Mouse (Mus musculus) hindbrain, embryonic 13.5 days (tissue): Measurements from ENCODE around the gene Sgsm1. TPM values are rescaled to one million over a fixed set of nuclear protein-coding genes. Genes with fewer than 3 reads are reported as not detected.

Experiments used
- ATAC-seq: fragments of 200-750 bp; cut with Nextera tagmentation; 2 replicates; pipeline ENCODE4 v1.8.0; 2017; ENCODE audit warnings: moderate TSS enrichment; ENCODE audit not compliant: low FRiP score
- H3K27ac ChIP-seq: fragments of 300-500 bp; sonication (generic); 2 replicates; pipeline ENCODE4 v1.5.1; 2015; ENCODE audit warnings: inconsistent platforms, mild to moderate bottlenecking, moderate library complexity
- H3K27me3 ChIP-seq: fragments of 300-500 bp; sonication (generic); 2 replicates; pipeline ENCODE4 v1.6.1; 2015; ENCODE audit warnings: mild to moderate bottlenecking, inconsistent platforms
- H3K36me3 ChIP-seq: fragments of 300-500 bp; sonication (generic); 2 replicates; pipeline ENCODE4 v1.6.1; 2015; ENCODE audit warnings: mild to moderate bottlenecking, inconsistent platforms
- H3K4me1 ChIP-seq: fragments of 300-500 bp; sonication (generic); replicated peaks from 2 replicates; pipeline ENCODE4 v1.6.1; 2015; ENCODE audit warnings: inconsistent platforms
- H3K4me2 ChIP-seq: fragments of 300-500 bp; sonication (generic); 2 replicates; pipeline ENCODE4 v1.6.1; 2015; ENCODE audit warnings: inconsistent platforms, mild to moderate bottlenecking, moderate library complexity
- H3K4me3 ChIP-seq: fragments of 300-500 bp; sonication (generic); 2 replicates; pipeline ENCODE4 v1.5.1; 2015; ENCODE audit warnings: mild to moderate bottlenecking, inconsistent platforms
- H3K9ac ChIP-seq: fragments of 300-500 bp; sonication (generic); 2 replicates; pipeline ENCODE4 v1.6.1; 2015; ENCODE audit warnings: mild to moderate bottlenecking, inconsistent platforms
- H3K9me3 ChIP-seq: fragments of 300-500 bp; sonication (generic); 2 replicates; pipeline ENCODE4 v1.6.1; 2016; ENCODE audit warnings: inconsistent platforms
- WGBS: fragments of 180-500 bp; shearing (Covaris S2); methylation state at CpG from one replicate; pipeline ENCODE4 v1.1.7; 2015; 5-methylcytosine and 5-hydroxymethylcytosine counted together
- polyA plus RNA-seq: library from polyadenylated mRNA; unstranded; fragments of >200 nt; fragmentation: Nextera tagmentation; extraction: Ambion mirVana; gene quantifications from 2 replicates; pipeline ENCODE4 v1.2.1, GENCODE M21; 2015

The Sgsm1 gene
- polyA plus RNA-seq, 1 experiment from 2014 or later, result 14.2 TPM

- Histone ChIP-seq H3K4me2 (no peak overlapping the region), H3K9ac (no peak overlapping the region), H3K27me3 (peaks cover 47% of the 10 kb centered on the region), H3K9me3 (no peaks in the 10 kb centered on the region), H3K4me3 (no peak overlapping the region), H3K27ac (no peak overlapping the region), H3K4me1 (peaks cover 31% of the 10 kb centered on the region), H3K36me3 (peaks cover 3% of the 10 kb centered on the region)
- no peak for ATAC-seq
- 80% methylated on average over 4 of the region's 4 CpGs for WGBS
Observed at GRCm38 (mm10) chr5:113291125-113291524, 19.5 kb downstream of the Sgsm1 start.

GRCm38 (mm10) chr5:113290149-113290548, 20.4 kb downstream of the Sgsm1 start:
- WGBS, result 47% methylated on average over 14 of the region's 14 CpGs
- no peaks in the 10 kb centered on the region for H3K9me3 ChIP-seq
- no peak overlapping the region for H3K9ac ChIP-seq
- H3K27me3 ChIP-seq, result peaks cover 47% of the 10 kb centered on the region
- H3K36me3 ChIP-seq, result peaks cover 13% of the 10 kb centered on the region
- H3K27ac ChIP-seq, result no peak overlapping the region
- no peak for ATAC-seq
- H3K4me3 ChIP-seq, result no peak overlapping the region
- H3K4me1 ChIP-seq, result peaks cover 26% of the 10 kb centered on the region
- H3K4me2 ChIP-seq, result no peak overlapping the region

- peaks cover 47% of the 10 kb centered on the region for H3K27me3 ChIP-seq
- peaks cover 23% of the 10 kb centered on the region for H3K4me1 ChIP-seq
- WGBS, result 54% methylated on average over 13 of the region's 13 CpGs
- no peak overlapping the region for H3K4me2 ChIP-seq
- H3K9me3 ChIP-seq, result no peaks in the 10 kb centered on the region
- no peak for ATAC-seq
- no peak overlapping the region for H3K4me3 ChIP-seq
- peaks cover 26% of the 10 kb centered on the region for H3K36me3 ChIP-seq
- no peak overlapping the region for H3K9ac ChIP-seq
- H3K27ac ChIP-seq, result no peak overlapping the region
Observed at GRCm38 (mm10) chr5:113288490-113288889, 22.1 kb downstream of the Sgsm1 start.

GRCm38 (mm10) chr5:113287762-113288161, 22.8 kb downstream of the Sgsm1 start:
- no peak overlapping the region for H3K4me3 ChIP-seq
- H3K27ac ChIP-seq, result no peak overlapping the region
- no peak for ATAC-seq
- peaks cover 47% of the 10 kb centered on the region for H3K27me3 ChIP-seq
- H3K9me3 ChIP-seq, result no peaks in the 10 kb centered on the region
- peaks cover 18% of the 10 kb centered on the region for H3K4me1 ChIP-seq
- H3K4me2 ChIP-seq, result no peak overlapping the region
- H3K36me3 ChIP-seq, result peaks cover 28% of the 10 kb centered on the region
- 52% methylated on average over 5 of the region's 5 CpGs for WGBS
- no peak overlapping the region for H3K9ac ChIP-seq

GRCm38 (mm10) chr5:113286591-113287520, 23.7 kb downstream of the Sgsm1 start:
- Histone ChIP-seq H3K27me3 (peaks cover 44% of the 10 kb centered on the region), H3K4me1 (peaks cover 10% of the 10 kb centered on the region), H3K27ac (no peak overlapping the region), H3K9me3 (no peaks in the 10 kb centered on the region), H3K36me3 (peaks cover 36% of the 10 kb centered on the region), H3K9ac (peak overlapping the region; percentile 29; the same call in 1 of the 2 replicates), H3K4me3 (peak overlapping the region; percentile 21; the same call in 1 of the 2 replicates), H3K4me2 (peak overlapping the region; percentile 45)
- 0 out of 2 replicates have a peak, but pooled peaks have one; percentile 29 for ATAC-seq
- 2% methylated on average over 51 of the region's 60 CpGs for WGBS

- Histone ChIP-seq H3K36me3 (peaks cover 41% of the 10 kb centered on the region), H3K27ac (no peak overlapping the region), H3K4me3 (no peak overlapping the region), H3K4me1 (peaks cover 8% of the 10 kb centered on the region), H3K27me3 (peaks cover 42% of the 10 kb centered on the region), H3K9me3 (no peaks in the 10 kb centered on the region), H3K4me2 (no peak overlapping the region), H3K9ac (no peak overlapping the region)
- 78% methylated on average over 11 of the region's 11 CpGs for WGBS
- no peak for ATAC-seq
Observed at GRCm38 (mm10) chr5:113286048-113286447, 24.5 kb downstream of the Sgsm1 start.

- no peak for ATAC-seq
- peaks cover 45% of the 10 kb centered on the region for H3K36me3 ChIP-seq
Observed at GRCm38 (mm10) chr5:113285541-113285940, 25.0 kb downstream of the Sgsm1 start.

GRCm38 (mm10) chr5:113283726-113284125, 26.9 kb downstream of the Sgsm1 start:
- H3K4me1 ChIP-seq, result peaks cover 16% of the 10 kb centered on the region
- no peak for ATAC-seq
- H3K9me3 ChIP-seq, result no peaks in the 10 kb centered on the region
- peaks cover 53% of the 10 kb centered on the region for H3K36me3 ChIP-seq
- no peak overlapping the region for H3K4me2 ChIP-seq
- H3K27ac ChIP-seq, result no peak overlapping the region
- peak overlapping the region; percentile 19; the same call in 1 of the 2 replicates for H3K9ac ChIP-seq
- no peak overlapping the region for H3K4me3 ChIP-seq
- peaks cover 19% of the 10 kb centered on the region for H3K27me3 ChIP-seq
- WGBS, result 74% methylated on average over 2 of the region's 2 CpGs

More at GRCm38 (mm10) chr5:113285541-113285940, 25.0 kb downstream of the Sgsm1 start:
- Histone ChIP-seq H3K4me2 (no peak overlapping the region), H3K9me3 (no peaks in the 10 kb centered on the region), H3K27ac (no peak overlapping the region), H3K27me3 (peaks cover 37% of the 10 kb centered on the region), H3K4me3 (no peak overlapping the region), H3K4me1 (peaks cover 11% of the 10 kb centered on the region), H3K9ac (no peak overlapping the region)
- 68% methylated on average over 16 of the region's 16 CpGs for WGBS

GRCm38 (mm10) chr5:113281557-113281956, 29.0 kb downstream of the Sgsm1 start:
- Histone ChIP-seq H3K4me3 (no peak overlapping the region), H3K27ac (no peak overlapping the region), H3K4me1 (peaks cover 10% of the 10 kb centered on the region), H3K36me3 (peaks cover 72% of the 10 kb centered on the region), H3K9ac (no peak overlapping the region), H3K4me2 (no peak overlapping the region), H3K27me3 (no peaks in the 10 kb centered on the region; the same call in 1 of the 2 replicates), H3K9me3 (no peaks in the 10 kb centered on the region)
- WGBS, result 93% methylated on average over 7 of the region's 7 CpGs
- ATAC-seq, result no peak

- Histone ChIP-seq H3K4me1 (peaks cover 10% of the 10 kb centered on the region), H3K27me3 (no peaks in the 10 kb centered on the region; the same call in 1 of the 2 replicates), H3K9me3 (no peaks in the 10 kb centered on the region), H3K9ac (peak overlapping the region; percentile 46; the same call in 1 of the 2 replicates), H3K4me3 (peak overlapping the region; percentile 18), H3K4me2 (peak overlapping the region; percentile 31), H3K27ac (peak overlapping the region; percentile 19; the same call in 1 of the 2 replicates), H3K36me3 (peaks cover 76% of the 10 kb centered on the region)
- WGBS, result 35% methylated on average over 15 of the region's 15 CpGs
- peak; percentile 61; the same call in 1 of the 2 replicates for ATAC-seq
Observed at GRCm38 (mm10) chr5:113280138-113280856, 30.3 kb downstream of the Sgsm1 start.

- H3K9me3 ChIP-seq, result no peaks in the 10 kb centered on the region
- ATAC-seq, result no peak
- H3K36me3 ChIP-seq, result peaks cover 75% of the 10 kb centered on the region
- no peak overlapping the region for H3K4me3 ChIP-seq
- no peak overlapping the region for H3K9ac ChIP-seq
- WGBS, result 76% methylated on average over 10 of the region's 10 CpGs
- H3K27me3 ChIP-seq, result no peaks in the 10 kb centered on the region
- peaks cover 9% of the 10 kb centered on the region for H3K4me1 ChIP-seq
- H3K4me2 ChIP-seq, result no peak overlapping the region
- H3K27ac ChIP-seq, result no peak overlapping the region
Observed at GRCm38 (mm10) chr5:113275839-113276238, 34.7 kb downstream of the Sgsm1 start.

GRCm38 (mm10) chr5:113271207-113271811, 39.3 kb downstream of the Sgsm1 start:
- no peak overlapping the region for H3K9ac ChIP-seq
- H3K36me3 ChIP-seq, result peaks cover 63% of the 10 kb centered on the region
- no peak for ATAC-seq
- H3K9me3 ChIP-seq, result no peaks in the 10 kb centered on the region
- H3K4me2 ChIP-seq, result no peak overlapping the region
- no peak overlapping the region for H3K4me3 ChIP-seq
- H3K27ac ChIP-seq, result 0 out of 2 replicates have a peak overlapping the region, but pooled peaks have one; percentile 19
- H3K27me3 ChIP-seq, result no peaks in the 10 kb centered on the region
- 75% methylated on average over 11 of the region's 11 CpGs for WGBS
- no peaks in the 10 kb centered on the region for H3K4me1 ChIP-seq
